Mouse (Mus musculus): Measurements from ENCODE around the gene Ldlrad3.

DNA sequence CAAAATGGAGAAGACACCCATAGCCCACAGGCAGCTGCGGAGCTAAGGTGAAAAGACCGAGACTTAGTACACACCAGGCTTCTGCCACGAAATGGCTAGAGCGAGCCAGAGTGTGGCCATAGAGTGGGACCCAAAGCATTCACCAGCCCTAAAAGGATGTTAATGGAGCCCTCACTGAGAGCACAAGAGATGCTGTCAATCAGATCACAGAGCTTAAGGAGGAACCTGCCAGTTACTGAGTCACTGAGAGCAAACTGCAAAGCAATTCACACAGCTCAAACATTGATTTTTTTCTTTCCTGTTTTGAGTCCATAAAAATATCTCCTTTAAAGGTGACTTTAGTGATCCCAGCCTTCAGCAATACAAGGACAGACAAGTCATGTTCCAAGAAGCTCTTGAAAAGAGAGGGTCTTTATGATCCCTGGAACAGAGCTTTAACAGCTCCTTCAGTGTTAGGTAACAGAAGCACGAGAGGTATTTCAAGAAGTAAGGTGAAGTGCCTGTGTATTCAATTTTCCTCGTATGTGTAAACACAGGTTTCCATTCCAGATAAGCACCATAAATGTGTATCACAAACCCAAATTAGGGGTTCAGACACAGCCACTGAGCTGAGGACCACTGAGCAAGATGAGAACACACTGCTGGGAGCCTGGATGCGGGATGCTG is 209.7 kb downstream of the Ldlrad3 start:
- TF ChIP-seq CTCF (IDR thresholded peaks at IDR 0.05) (no peak), EP300 (IDR thresholded peaks at IDR 0.05; ENCODE audit: insufficient read depth, low read depth, low read length) (no peak)
